Mouse (Mus musculus) intestine, embryonic 14.5 days (tissue): Measurements from ENCODE around the gene Trim68. TPM values are rescaled to one million over a fixed set of nuclear protein-coding genes. Genes with fewer than 3 reads are reported as not detected.
"Not testable (repeated sequence)": the region's sequence is repeated elsewhere in the genome, so short reads cannot be mapped to it uniquely, and the experiment has no call there.

Experiments
- ATAC-seq: fragments of 200-750 bp; cut with Nextera tagmentation; replicated peaks from 2 replicates; pipeline ENCODE4 v1.8.0; 2017; ENCODE audit warnings: low read depth, moderate number of reproducible peaks, moderate TSS enrichment, moderate library complexity; ENCODE audit not compliant: low FRiP score, low TSS enrichment
- DNase-seq: peaks from one replicate; pipeline ENCODE4 v3.0.0-alpha.2; 2018; ENCODE audit warnings: low spot score
- H3K27ac ChIP-seq: fragments of 300-500 bp; sonication (generic); 2 replicates; pipeline ENCODE4 v1.5.1; 2014; ENCODE audit warnings: low read depth, mild to moderate bottlenecking, control low read depth
- H3K27me3 ChIP-seq: fragments of 300-500 bp; sonication (generic); replicated peaks from 2 replicates; pipeline ENCODE4 v1.6.1; 2014; ENCODE audit warnings: low read length, control low read depth; ENCODE audit not compliant: control insufficient read depth, insufficient read depth
- H3K36me3 ChIP-seq: fragments of 300-500 bp; sonication (generic); 2 replicates; pipeline ENCODE4 v1.6.1; 2014; ENCODE audit warnings: low read length, control low read depth; ENCODE audit not compliant: control insufficient read depth, insufficient read depth
- H3K4me1 ChIP-seq: fragments of 300-500 bp; sonication (generic); replicated peaks from 2 replicates; pipeline ENCODE4 v1.6.1; 2014; ENCODE audit warnings: low read length, control low read depth, mixed read lengths; ENCODE audit not compliant: control insufficient read depth, insufficient read depth
- H3K4me2 ChIP-seq: fragments of 300-500 bp; sonication (generic); 2 replicates; pipeline ENCODE4 v1.6.1; 2014; ENCODE audit warnings: low read length
- H3K4me3 ChIP-seq: fragments of 300-500 bp; sonication (generic); 2 replicates; pipeline ENCODE4 v1.5.1; 2014; ENCODE audit warnings: low read depth, low read length, control low read depth, mixed read lengths
- H3K9ac ChIP-seq: fragments of 300-500 bp; sonication (generic); 2 replicates; pipeline ENCODE4 v1.6.1; 2014; ENCODE audit warnings: mild to moderate bottlenecking, low read length
- H3K9me3 ChIP-seq: fragments of 300-500 bp; sonication (generic); 2 replicates; pipeline ENCODE4 v1.6.1; 2016; ENCODE audit warnings: low read length, control low read depth; ENCODE audit not compliant: control insufficient read depth
- WGBS: fragments of 180-500 bp; shearing (Covaris S2); extraction: QIAGEN DNeasy Blood & Tissue Kit; methylation state at CpG from one replicate; pipeline ENCODE4 v1.1.7; 2014; 5-methylcytosine and 5-hydroxymethylcytosine counted together
- polyA plus RNA-seq: library from polyadenylated mRNA; unstranded; fragments of >200 nt; fragmentation: Nextera tagmentation; extraction: Ambion mirVana; gene quantifications from 2 replicates; pipeline ENCODE4 v1.2.1, GENCODE M21; 2014

The Trim68 gene
- polyA plus RNA-seq, 1 experiment from 2014 or later = 14.2 TPM

- Histone ChIP-seq H3K27me3 (no peaks in the 10 kb centered on the region), H3K9me3 (no peaks in the 10 kb centered on the region), H3K4me3 (no peak overlapping the region), H3K4me2 (no peak overlapping the region), H3K27ac (no peak overlapping the region), H3K36me3 (peaks cover 5% of the 10 kb centered on the region; the same call in 1 of the 2 replicates), H3K4me1 (no peaks in the 10 kb centered on the region), H3K9ac (no peak overlapping the region)
- DNase-seq (no peak), ATAC-seq (no peak)
- WGBS = 81% methylated on average over 2 of the region's 2 CpGs
Observed at GRCm38 (mm10) chr7:102676225-102676624, 10.9 kb downstream of the Trim68 start.

- no peak overlapping the region for H3K4me3 ChIP-seq
- 40% methylated on average over 2 of the region's 2 CpGs for WGBS
- no peak for DNase-seq
- no peak overlapping the region for H3K9ac ChIP-seq
- H3K27me3 ChIP-seq = no peaks in the 10 kb centered on the region
- H3K9me3 ChIP-seq = no peaks in the 10 kb centered on the region
- H3K36me3 ChIP-seq = no peaks in the 10 kb centered on the region
- H3K4me1 ChIP-seq = no peaks in the 10 kb centered on the region
- H3K27ac ChIP-seq = no peak overlapping the region
- ATAC-seq = no peak
- no peak overlapping the region for H3K4me2 ChIP-seq
Observed at GRCm38 (mm10) chr7:102665378-102665777, 21.7 kb downstream of the Trim68 start.

DNA sequence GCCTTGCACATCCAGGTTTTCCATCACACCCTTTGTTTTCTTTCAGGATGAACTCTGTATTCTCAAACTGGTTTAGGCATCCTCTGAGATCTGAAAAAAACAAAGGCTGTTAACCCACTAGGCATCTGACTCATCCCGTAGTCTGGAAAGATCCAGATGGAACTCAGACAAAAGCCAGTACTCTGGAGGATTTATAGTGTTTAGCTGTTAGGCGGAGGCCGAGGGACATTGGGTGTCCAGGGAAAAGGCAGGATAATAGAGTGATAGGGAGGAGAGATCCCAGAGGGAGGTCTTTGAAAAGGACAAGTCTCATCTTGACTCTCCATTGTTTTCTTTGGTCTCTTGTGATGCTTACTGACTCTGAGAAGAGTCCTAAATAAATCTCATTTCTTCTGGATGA, 22.5 kb downstream of the Trim68 start, which contains the start of gene Olfr556:
Gene Olfr556 (plus strand): TSS at position 301 of the 400 bp plus-strand sequence.
- Histone ChIP-seq H3K9me3 (no peaks in the 10 kb centered on the region), H3K4me3 (no peak within 1 kb of the TSS), H3K27me3 (no peaks in the 10 kb centered on the region), H3K27ac (no peak within 1 kb of the TSS), H3K36me3 (no peaks in the 10 kb centered on the region), H3K4me1 (no peaks in the 10 kb centered on the region), H3K4me2 (no peak within 1 kb of the TSS), H3K9ac (no peak within 1 kb of the TSS)
- 31% methylated on average over 3 of the region's 3 CpGs for WGBS
- ATAC-seq (no peak), DNase-seq (no peak)

DNA sequence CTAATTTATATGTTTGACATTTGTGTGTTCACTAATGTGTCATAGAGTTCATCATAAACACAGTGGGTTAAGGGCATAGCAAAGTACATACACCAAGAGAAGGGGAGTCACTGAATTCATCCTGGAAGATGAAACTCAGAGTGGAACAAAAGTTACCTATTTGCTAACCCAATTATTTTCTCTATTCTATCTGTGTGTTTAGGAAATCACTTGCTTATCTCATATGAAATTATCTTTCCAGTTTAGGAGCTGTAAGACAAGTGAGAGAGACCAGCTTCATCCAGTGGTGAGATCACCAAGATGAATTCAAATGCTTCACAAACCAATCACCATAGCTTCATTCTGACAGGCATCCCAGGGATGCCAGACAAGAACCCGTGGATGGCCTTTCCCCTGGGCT, 28.6 kb downstream of the Trim68 start, which contains the start of gene Olfr555:
Gene Olfr555 (plus strand): TSS at position 301 of the 400 bp plus-strand sequence.
- H3K4me2 ChIP-seq = no peak within 1 kb of the TSS
- no peak for ATAC-seq
- H3K9me3 ChIP-seq = no peaks in the 10 kb centered on the region
- H3K9ac ChIP-seq = no peak within 1 kb of the TSS
- DNase-seq = no peak
- 68% methylated on average over 1 of the region's 1 CpGs for WGBS
- no peaks in the 10 kb centered on the region for H3K36me3 ChIP-seq
- no peak within 1 kb of the TSS for H3K27ac ChIP-seq
- no peaks in the 10 kb centered on the region for H3K27me3 ChIP-seq
- H3K4me3 ChIP-seq = no peak within 1 kb of the TSS
- H3K4me1 ChIP-seq = no peaks in the 10 kb centered on the region

DNA sequence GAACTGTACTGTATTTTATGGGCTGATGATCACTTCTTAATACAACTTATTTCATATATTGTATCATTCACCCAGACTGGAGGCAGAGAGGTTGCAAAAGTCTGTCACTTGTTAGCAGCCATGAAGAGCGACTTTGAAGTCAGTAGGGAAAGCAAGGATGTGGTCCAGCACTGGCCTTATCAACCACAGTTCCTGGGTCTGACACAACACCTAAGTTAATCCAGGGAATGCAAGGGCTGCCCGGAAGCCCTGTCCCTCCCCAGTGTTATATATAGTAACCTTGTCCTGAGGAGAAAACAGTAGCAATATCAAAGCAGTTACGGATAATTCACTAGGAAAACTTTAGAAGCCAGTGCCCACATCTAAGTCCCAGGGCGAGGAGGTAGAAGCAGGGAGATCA, 42.2 kb downstream of the Trim68 start:
- H3K4me2 ChIP-seq, H3K27ac ChIP-seq, DNase-seq, H3K4me1 ChIP-seq, ATAC-seq, H3K36me3 ChIP-seq, H3K4me3 ChIP-seq, H3K27me3 ChIP-seq, H3K9ac ChIP-seq, H3K9me3 ChIP-seq: not testable (repeated sequence)
- WGBS = 81% methylated on average over 2 of the region's 4 CpGs

GRCm38 (mm10) chr7:102638132-102638531, 49.0 kb downstream of the Trim68 start, which contains the start of gene Olfr554:
Olfr554 (plus strand) TSS chr7:102638432.
- ATAC-seq (no peak), DNase-seq (no peak)
- H3K9me3 ChIP-seq = no peaks in the 10 kb centered on the region
- no peaks in the 10 kb centered on the region for H3K36me3 ChIP-seq
- H3K9ac ChIP-seq = no peak within 1 kb of the TSS
- no peak within 1 kb of the TSS for H3K4me2 ChIP-seq
- no peaks in the 10 kb centered on the region for H3K4me1 ChIP-seq
- H3K27ac ChIP-seq = no peak within 1 kb of the TSS
- no peak within 1 kb of the TSS for H3K4me3 ChIP-seq
- H3K27me3 ChIP-seq = no peaks in the 10 kb centered on the region
- WGBS = 49% methylated on average over 1 of the region's 1 CpGs

DNA sequence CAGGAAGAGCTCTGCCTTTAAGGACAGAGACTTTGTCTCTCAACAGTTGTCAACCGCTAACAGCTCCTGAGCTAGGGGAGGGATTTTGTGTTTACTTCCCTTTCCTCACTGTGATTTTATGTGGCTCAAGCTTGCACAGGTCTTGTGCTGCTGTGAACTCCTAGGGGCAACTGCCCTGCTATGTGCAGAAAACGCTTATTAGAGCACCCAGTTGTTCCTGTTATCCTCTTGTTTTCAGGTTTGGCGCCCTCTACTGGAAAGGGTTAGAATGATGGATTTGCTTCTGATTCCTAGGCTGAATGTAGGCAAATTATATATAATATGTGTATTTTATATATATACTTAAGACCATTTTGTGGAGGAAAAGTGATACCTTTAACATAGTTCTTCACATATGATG, 50.5 kb downstream of the Trim68 start:
- DNase-seq = peak; percentile 55
- WGBS = 26% methylated on average over 3 of the region's 3 CpGs

More for the DNA sequence above, 50.5 kb downstream of the Trim68 start:
- Histone ChIP-seq H3K27me3 (no peaks in the 10 kb centered on the region), H3K4me3 (no peak overlapping the region), H3K27ac (no peak overlapping the region), H3K9me3 (no peaks in the 10 kb centered on the region), H3K9ac (no peak overlapping the region), H3K4me1 (no peaks in the 10 kb centered on the region), H3K4me2 (no peak overlapping the region), H3K36me3 (no peaks in the 10 kb centered on the region)
- no peak for ATAC-seq

Other genes starting within 250 kb of the Trim68 start
- 158 and 169 TPM in 2 replicates for gene Rrm1, start 245.6 kb downstream of the Trim68 start, polyA plus RNA-seq
- 0.77 and 0.96 TPM in 2 replicates for gene Olfr543, start 205.6 kb downstream of the Trim68 start, polyA plus RNA-seq
- gene Olfr544, start 199.0 kb downstream of the Trim68 start, polyA plus RNA-seq = 0.12 TPM in 1 of 2 replicates, not detected in the other
- 0.05 TPM in 1 of 2 replicates, not detected in the other for gene Olfr545, start 187.8 kb downstream of the Trim68 start, polyA plus RNA-seq
- not detected in 2 replicates for gene Olfr547, start 152.6 kb downstream of the Trim68 start, polyA plus RNA-seq
- not detected in 2 replicates for gene Olfr548-ps1, start 146.4 kb downstream of the Trim68 start, polyA plus RNA-seq
- not detected in 2 replicates for gene Olfr549, start 137.5 kb downstream of the Trim68 start, polyA plus RNA-seq
- gene Trim21, start 121.8 kb downstream of the Trim68 start, polyA plus RNA-seq = 0.81 and 1.2 TPM in 2 replicates
- not detected in 2 replicates for gene Olfr550, start 115.9 kb downstream of the Trim68 start, polyA plus RNA-seq
- not detected in 2 replicates for gene Olfr551, start 95.4 kb downstream of the Trim68 start, polyA plus RNA-seq
- not detected in 2 replicates for gene Olfr552, start 89.6 kb downstream of the Trim68 start, polyA plus RNA-seq
- gene Olfr553, start 69.1 kb downstream of the Trim68 start, polyA plus RNA-seq = not detected in 2 replicates
- not detected in 2 replicates for gene Olfr554, start 48.9 kb downstream of the Trim68 start, polyA plus RNA-seq
- gene Olfr555, start 28.5 kb downstream of the Trim68 start, polyA plus RNA-seq = not detected in 2 replicates
- gene Olfr556, start 22.4 kb downstream of the Trim68 start, polyA plus RNA-seq = not detected in 2 replicates
- not detected in 2 replicates for gene Olfr557, start 8.6 kb upstream of the Trim68 start, polyA plus RNA-seq
- 0.11 TPM in 1 of 2 replicates, not detected in the other for gene Olfr558, start 14.9 kb upstream of the Trim68 start, polyA plus RNA-seq
- not detected in 2 replicates for gene Olfr33, start 31.7 kb upstream of the Trim68 start, polyA plus RNA-seq
- not detected in 2 replicates for gene Olfr559, start 40.2 kb upstream of the Trim68 start, polyA plus RNA-seq
- 0.15 TPM in 1 of 2 replicates, not detected in the other for gene Olfr560, start 72.0 kb upstream of the Trim68 start, polyA plus RNA-seq
- gene Olfr78, start 72.1 kb upstream of the Trim68 start, polyA plus RNA-seq = 0.31 and 0.39 TPM in 2 replicates
- not detected in 2 replicates for gene Olfr561, start 83.9 kb upstream of the Trim68 start, polyA plus RNA-seq
- gene Olfr564, start 116.2 kb upstream of the Trim68 start, polyA plus RNA-seq = not detected in 2 replicates
- not detected in 2 replicates for gene Olfr566, start 171.4 kb upstream of the Trim68 start, polyA plus RNA-seq
- gene Olfr568, start 189.8 kb upstream of the Trim68 start, polyA plus RNA-seq = not detected in 2 replicates
- not detected in 2 replicates for gene Olfr569, start 203.6 kb upstream of the Trim68 start, polyA plus RNA-seq
- gene Olfr570, start 207.2 kb upstream of the Trim68 start, polyA plus RNA-seq = not detected in 2 replicates
- gene Olfr571, start 230.2 kb upstream of the Trim68 start, polyA plus RNA-seq = not detected in 2 replicates
- not detected in 2 replicates for gene Olfr572, start 237.1 kb upstream of the Trim68 start, polyA plus RNA-seq